In genomic region chr17:66106601-66107267, GRCm38 (mm10) we compare ENCODE assay signal across 8 mouse cellular contexts. TPM values are rescaled to one million over a fixed set of nuclear protein-coding genes. Genes with fewer than 3 reads are reported as not detected.
DNase-seq lines count a peak whose midpoint lies in the region; ATAC-seq and TF ChIP-seq lines count a peak whose summit lies in the region.

No protein-coding gene starts in this region.

- TF ChIP-seq CTCF in CH12.LX (conservative IDR thresholded peaks at IDR 0.05 in 1 of 2, IDR thresholded peaks at IDR 0.05 in 1 of 2; ENCODE audit: low read depth in 2 of 2, low read length in 2 of 2), result peak; percentile 83 to 94
- peak; percentile 91 for TF ChIP-seq CTCF in layer of hippocampus, adult 2 months (conservative IDR thresholded peaks at IDR 0.05)

- H3K9ac ChIP-seq in kidney, embryonic 16.5 days (replicated peaks; ENCODE audit: low read length), result no peak overlapping the region
- H3K9ac ChIP-seq in CH12.LX (ENCODE audit: insufficient read depth, low read depth), result no peak overlapping the region

- TF ChIP-seq EP300 in CH12.LX (IDR thresholded peaks at IDR 0.05; ENCODE audit: low read length), result no peak

- in situ Hi-C loops in CH12.LX (cut with MboI; ENCODE audit: low pct_ligation_motif_present, low pct_unique_long_range_greater_than_20kb, low sequenced_read_pairs), result loop anchor here (10.0 kb wide), 1 partner anchor 152 kb away; the partner anchor contains the start of gene Twsg1

- no peaks in the 10 kb centered on the region for H3K36me3 ChIP-seq in kidney, embryonic 16.5 days (ENCODE audit: insufficient read depth, low read length)
- no peaks in the 10 kb centered on the region for H3K36me3 ChIP-seq in CH12.LX (replicated peaks in 1 of 2; ENCODE audit: control insufficient read depth in 1 of 2, insufficient read depth in 1 of 2, low read length in 1 of 2)

- no peak overlapping the region for H3K4me3 ChIP-seq in kidney, embryonic 16.5 days (ENCODE audit: low read length)
- H3K4me3 ChIP-seq in CH12.LX (replicated peaks in 1 of 3; ENCODE audit: low read depth in 2 of 3, low read length in 2 of 3, poor library complexity in 1 of 3), result no peak overlapping the region
- no peak overlapping the region for H3K4me3 ChIP-seq in layer of hippocampus, adult 2 months

- DNase-seq in kidney, adult 11 months, result peak; percentile 19
- DNase-seq in CH12.LX (ENCODE audit: extremely low read depth), result peak; percentile 72
- peak; percentile 74 for DNase-seq in brain, adult 2 months (ENCODE audit: low read depth, low spot score)
- DNase-seq in forelimb bud, embryonic 11.5 days (ENCODE audit: low read depth, low spot score), result peak; percentile 69
- DNase-seq in layer of hippocampus, adult 2 months (ENCODE audit: low spot score in 2 of 2), result peak; percentile 30 to 67
- DNase-seq in naive thymus-derived CD4-positive, alpha-beta T cell, adult 2 months (ENCODE audit: low read depth), result peak; percentile 87
- DNase-seq in thymus, postnatal 25 days, result peak; percentile 71

- peak; percentile 91 for TF ChIP-seq RAD21 in CH12.LX (IDR thresholded peaks at IDR 0.05; ENCODE audit: low read depth, low read length)

- ATAC-seq in kidney, embryonic 16.5 days (ENCODE audit: low FRiP score, low TSS enrichment), result no peak

- no peak overlapping the region for H3K27ac ChIP-seq in kidney, embryonic 16.5 days (ENCODE audit: low read length)
- H3K27ac ChIP-seq in CH12.LX (ENCODE audit: insufficient read depth, low read depth), result no peak overlapping the region
- no peak overlapping the region; the same call in 1 of the 2 replicates for H3K27ac ChIP-seq in layer of hippocampus, adult 2 months

- no peak overlapping the region for H3K4me2 ChIP-seq in kidney, embryonic 16.5 days (replicated peaks; ENCODE audit: low read depth, low read length)
- H3K4me2 ChIP-seq in CH12.LX (ENCODE audit: insufficient read depth, low read depth, poor library complexity, severe bottlenecking), result no peak overlapping the region

- H3K79me2 ChIP-seq in CH12.LX (replicated peaks; ENCODE audit: control insufficient read depth, extremely low read depth, insufficient read depth, poor library complexity, severe bottlenecking), result no peaks in the 10 kb centered on the region

- H3K27me3 ChIP-seq in kidney, embryonic 16.5 days (ENCODE audit: insufficient read depth, low read length), result no peaks in the 10 kb centered on the region
- no peaks in the 10 kb centered on the region for H3K27me3 ChIP-seq in CH12.LX (replicated peaks)

- H3K9me3 ChIP-seq in kidney, embryonic 16.5 days (ENCODE audit: low read length), result no peaks in the 10 kb centered on the region
- no peaks in the 10 kb centered on the region for H3K9me3 ChIP-seq in CH12.LX (replicated peaks; ENCODE audit: low read length)

- 51% methylated on average over 10 of the region's 10 CpGs for WGBS in kidney, embryonic 16.5 days

- no peak for TF ChIP-seq POLR2A in CH12.LX (IDR thresholded peaks at IDR 0.05; ENCODE audit: low read depth, low read length)

- dilution Hi-C loops in CH12.LX (cut with MboI; ENCODE audit: extremely low pct_ligation_motif_present, extremely low pct_unique_long_range_greater_than_20kb, low sequenced_read_pairs), result no loop called here

- peaks cover 12% of the 10 kb centered on the region for H3K4me1 ChIP-seq in kidney, embryonic 16.5 days (ENCODE audit: insufficient read depth, low read length)
- peaks cover 10 to 40% of the 10 kb centered on the region in 2 experiments for H3K4me1 ChIP-seq in CH12.LX (ENCODE audit: control insufficient read depth in 1 of 2, insufficient read depth in 2 of 2)

TF ChIP-seq in CH12.LX, 34 proteins besides CTCF, POLR2A, EP300 and RAD21:
- TF ChIP-seq RCOR1 (conservative IDR thresholded peaks at IDR 0.05; ENCODE audit: low read depth, low read length) (no peak), ETS1 (conservative IDR thresholded peaks at IDR 0.05; ENCODE audit: low read depth, low read length) (no peak), ELF1 (IDR thresholded peaks at IDR 0.05; ENCODE audit: low read depth, low read length) (peak; percentile 34; the same call in 1 of the 2 replicates), ZMIZ1 (IDR thresholded peaks at IDR 0.05; ENCODE audit: low read depth, low read length) (no peak), MAFK (IDR thresholded peaks at IDR 0.05; ENCODE audit: insufficient replicate concordance, low read length) (no peak), ZKSCAN1 (IDR thresholded peaks at IDR 0.05; ENCODE audit: borderline replicate concordance, low read depth, low read length) (no peak), SMC3 (IDR thresholded peaks at IDR 0.05; ENCODE audit: low read depth, low read length) (peak; percentile 89), NELFE (IDR thresholded peaks at IDR 0.05; ENCODE audit: low read depth, low read length) (peak; percentile 22; the same call in 1 of the 2 replicates), HCFC1 (IDR thresholded peaks at IDR 0.05; ENCODE audit: low read depth, low read length) (no peak), POLR2AphosphoS2 (IDR thresholded peaks at IDR 0.05; ENCODE audit: low read depth, low read length) (no peak), PAX5 (IDR thresholded peaks at IDR 0.05; ENCODE audit: low read length) (no peak), MEF2A (IDR thresholded peaks at IDR 0.05; ENCODE audit: borderline replicate concordance, low read depth, low read length) (no peak), BHLHE40 (IDR thresholded peaks at IDR 0.05; ENCODE audit: low read depth, low read length) (0 out of 2 replicates have a peak, but pooled peaks have one; percentile 28), ZC3H11A (IDR thresholded peaks at IDR 0.05; ENCODE audit: low read depth, low read length) (peak; percentile 50; the same call in 1 of the 2 replicates), MAZ (IDR thresholded peaks at IDR 0.05; ENCODE audit: low read depth, low read length) (no peak), MYC (IDR thresholded peaks at IDR 0.05; ENCODE audit: low read depth, low read length) (no peak), IRF4 (IDR thresholded peaks at IDR 0.05; ENCODE audit: low read depth, low read length) (no peak), NRF1 (IDR thresholded peaks at IDR 0.05; ENCODE audit: low read depth, low read length) (no peak)

RNA-seq across cellular contexts. Expression of gene Washc1, which starts 4.6 kb away (rescaled TPM):
- 45.6 and 50.7 TPM in 2 replicates for polyA plus RNA-seq in kidney, embryonic 16.5 days (2015; fragmentation: Nextera tagmentation; extraction: Ambion mirVana)
- 18.3 and 20.3 TPM in 2 replicates for total RNA-seq in CH12.LX (2012; rRNA removed)
- 16.4 and 16.5 TPM in 2 replicates for total RNA-seq in CH12.LX (2014; rRNA removed)
- polyA plus RNA-seq in CH12.LX (2012; ENCODE audit: insufficient read length, low read depth), result 27.4 and 27.8 TPM in 2 replicates
- 10 to 100 TPM; 44.2 to 48.1 TPM for total RNA-seq in layer of hippocampus, adult 2 months (2021)

RNA-seq across cellular contexts. Expression of gene Ndufv2, which starts 5.4 kb away (rescaled TPM):
- 385 and 423 TPM in 2 replicates for polyA plus RNA-seq in kidney, embryonic 16.5 days (2015; fragmentation: Nextera tagmentation; extraction: Ambion mirVana)
- total RNA-seq in CH12.LX (2012; rRNA removed) (108 and 122 TPM in 2 replicates), CH12.LX (2014; rRNA removed) (260 and 300 TPM in 2 replicates)
- polyA plus RNA-seq in CH12.LX (2012; ENCODE audit: insufficient read length, low read depth), result 200 and 201 TPM in 2 replicates
- 100 to 1,000 TPM; 233 to 261 TPM for total RNA-seq in layer of hippocampus, adult 2 months (2021)

RNA-seq across cellular contexts. Expression of gene Ddx11, which starts 16.6 kb away (rescaled TPM):
- polyA plus RNA-seq in kidney, embryonic 16.5 days (2015; fragmentation: Nextera tagmentation; extraction: Ambion mirVana), result 22.4 and 25.4 TPM in 2 replicates
- total RNA-seq in CH12.LX (2012; rRNA removed) (17.8 and 22.7 TPM in 2 replicates), CH12.LX (2014; rRNA removed) (11.8 and 12.7 TPM in 2 replicates)
- polyA plus RNA-seq in CH12.LX (2012; ENCODE audit: insufficient read length, low read depth), result 21.5 and 22.6 TPM in 2 replicates
- total RNA-seq in layer of hippocampus, adult 2 months (2021), result 1 to 10 TPM; 1.1 to 1.5 TPM

RNA-seq across cellular contexts. Expression of gene Ankrd12, which starts 29.8 kb away (rescaled TPM):
- polyA plus RNA-seq in kidney, embryonic 16.5 days (2015; fragmentation: Nextera tagmentation; extraction: Ambion mirVana), result 24.1 and 28.0 TPM in 2 replicates
- total RNA-seq in CH12.LX (2012; rRNA removed) (5.6 and 5.7 TPM in 2 replicates), CH12.LX (2014; rRNA removed) (1.1 and 1.7 TPM in 2 replicates)
- polyA plus RNA-seq in CH12.LX (2012; ENCODE audit: insufficient read length, low read depth), result 1.2 and 1.6 TPM in 2 replicates
- 100 to 1,000 TPM; 229 to 237 TPM for total RNA-seq in layer of hippocampus, adult 2 months (2021)

Comparison
In these comparisons a context has a peak if more than half of its experiments do, and no peak if none do; other contexts are left out.
1. DNase-seq: peak in every context shown above with its lines; median percentile 87 in naive thymus-derived CD4-positive, alpha-beta T cell, adult 2 months; 74 in brain, adult 2 months; 72 in CH12.LX; 71 in thymus, postnatal 25 days; 69 in forelimb bud, embryonic 11.5 days; 48 in layer of hippocampus, adult 2 months; 19 in kidney, adult 11 months.
2. RNA of gene Ddx11, which starts 16.6 kb away (total RNA-seq): 11.8 to 22.7 TPM in CH12.LX; 1.1 to 1.5 TPM in layer of hippocampus, adult 2 months; every median in the first group is over 4 times any median in the second.